26 mouse cellular contexts compared by ENCODE assay signal in genomic region chr15:78535723-78536421, GRCm38 (mm10). TPM values are rescaled to one million over a fixed set of nuclear protein-coding genes. Genes with fewer than 3 reads are reported as not detected.
DNase-seq lines count a peak whose midpoint lies in the region; ATAC-seq lines count a peak whose summit lies in the region.
"Had no signal": no experiment of that assay in that cellular context is flagged by ENCODE, and none has a peak within 500 bp of the region (broad histone marks: within the 10 kb centered on the region; RNA-seq: fewer than 3 reads in every experiment).

No protein-coding gene starts in this region.

- no peak overlapping the region for H3K4me3 ChIP-seq in hindbrain, embryonic 13.5 days
- no peak overlapping the region for H3K4me3 ChIP-seq in hindbrain, embryonic 10.5 days
- no peak overlapping the region for H3K4me3 ChIP-seq in embryonic facial prominence, embryonic 15.5 days (replicated peaks)
- H3K4me3 ChIP-seq in midbrain, embryonic 16.5 days (ENCODE audit: low read depth, low read length), result no peak overlapping the region
- H3K4me3 ChIP-seq: hindbrain, embryonic 12.5 days; neural tube, embryonic 13.5 days had no signal

- DNase-seq in adrenal gland, postnatal 10 days, result peak; percentile 46
- no peak for DNase-seq in adrenal gland, adult 18-20 months (ENCODE audit: low spot score in 2 of 2)
- no peak for DNase-seq in hindbrain, embryonic 10.5 days (ENCODE audit: low spot score)
- no peak for DNase-seq in thymus, postnatal 0 days (ENCODE audit: low spot score)
- no peak for DNase-seq in kidney, adult 9 months
- DNase-seq: cerebellum, adult 11-12 months; cerebellum, postnatal 14 days; embryo, embryonic 11 days; gastrocnemius, postnatal 25 days; liver; liver, postnatal 0 days; lung, postnatal 10 days; right cerebral cortex, adult 18-20 months; thymus, postnatal 4 days had no signal

- no peaks in the 10 kb centered on the region for H3K36me3 ChIP-seq in hindbrain, embryonic 13.5 days
- no peaks in the 10 kb centered on the region for H3K36me3 ChIP-seq in hindbrain, embryonic 10.5 days
- no peaks in the 10 kb centered on the region for H3K36me3 ChIP-seq in embryonic facial prominence, embryonic 15.5 days
- no peaks in the 10 kb centered on the region for H3K36me3 ChIP-seq in midbrain, embryonic 16.5 days (ENCODE audit: control insufficient read depth, insufficient read depth, low read length)
- H3K36me3 ChIP-seq: hindbrain, embryonic 12.5 days; neural tube, embryonic 13.5 days had no signal

- H3K27ac ChIP-seq in hindbrain, embryonic 13.5 days, result no peak overlapping the region
- no peak overlapping the region for H3K27ac ChIP-seq in hindbrain, embryonic 10.5 days
- 0 out of 2 replicates have a peak overlapping the region, but pooled peaks have one; percentile 22 for H3K27ac ChIP-seq in embryonic facial prominence, embryonic 15.5 days (replicated peaks)
- peak overlapping the region; percentile 51; the same call in 1 of the 2 replicates for H3K27ac ChIP-seq in midbrain, embryonic 16.5 days (ENCODE audit: low read length)
- H3K27ac ChIP-seq: hindbrain, embryonic 12.5 days; neural tube, embryonic 13.5 days had no signal

- no peak overlapping the region for H3K4me2 ChIP-seq in hindbrain, embryonic 13.5 days
- H3K4me2 ChIP-seq in embryonic facial prominence, embryonic 15.5 days (replicated peaks), result no peak overlapping the region
- H3K4me2 ChIP-seq in midbrain, embryonic 16.5 days (ENCODE audit: low read length), result no peak overlapping the region
- H3K4me2 ChIP-seq: hindbrain, embryonic 12.5 days; neural tube, embryonic 13.5 days had no signal

- H3K9me3 ChIP-seq in hindbrain, embryonic 13.5 days, result no peaks in the 10 kb centered on the region
- H3K9me3 ChIP-seq in hindbrain, embryonic 10.5 days, result no peaks in the 10 kb centered on the region
- no peaks in the 10 kb centered on the region for H3K9me3 ChIP-seq in embryonic facial prominence, embryonic 15.5 days (replicated peaks)
- H3K9me3 ChIP-seq in midbrain, embryonic 16.5 days (replicated peaks; ENCODE audit: control insufficient read depth, low read length, poor library complexity, severe bottlenecking), result no peaks in the 10 kb centered on the region
- H3K9me3 ChIP-seq: hindbrain, embryonic 12.5 days; neural tube, embryonic 13.5 days had no signal

- peaks cover 12% of the 10 kb centered on the region for H3K27me3 ChIP-seq in hindbrain, embryonic 13.5 days
- H3K27me3 ChIP-seq in hindbrain, embryonic 10.5 days (ENCODE audit: insufficient read depth, poor library complexity, severe bottlenecking), result peaks cover 38% of the 10 kb centered on the region
- H3K27me3 ChIP-seq in embryonic facial prominence, embryonic 15.5 days, result no peaks in the 10 kb centered on the region
- no peaks in the 10 kb centered on the region for H3K27me3 ChIP-seq in midbrain, embryonic 16.5 days (ENCODE audit: control insufficient read depth, insufficient read depth, low read depth, low read length)

- peak overlapping the region; percentile 19; the same call in 1 of the 2 replicates for H3K9ac ChIP-seq in hindbrain, embryonic 13.5 days
- H3K9ac ChIP-seq in embryonic facial prominence, embryonic 15.5 days, result no peak overlapping the region
- peak overlapping the region; percentile 24; the same call in 1 of the 2 replicates for H3K9ac ChIP-seq in midbrain, embryonic 16.5 days (ENCODE audit: low read depth, low read length)
- H3K9ac ChIP-seq: hindbrain, embryonic 12.5 days; liver, postnatal 0 days; neural tube, embryonic 13.5 days had no signal

- H3K4me1 ChIP-seq in hindbrain, embryonic 13.5 days (replicated peaks), result peaks cover 20% of the 10 kb centered on the region
- H3K4me1 ChIP-seq in hindbrain, embryonic 10.5 days (replicated peaks), result peaks cover 27% of the 10 kb centered on the region
- peaks cover 11% of the 10 kb centered on the region for H3K4me1 ChIP-seq in embryonic facial prominence, embryonic 15.5 days
- H3K4me1 ChIP-seq in midbrain, embryonic 16.5 days (ENCODE audit: control insufficient read depth, insufficient read depth, low read length), result peaks cover 11% of the 10 kb centered on the region; the same call in 1 of the 2 replicates

- 44% methylated on average over 10 of the region's 10 CpGs for WGBS in hindbrain, embryonic 13.5 days
- WGBS in hindbrain, embryonic 10.5 days, result 41% methylated on average over 10 of the region's 10 CpGs
- WGBS in embryonic facial prominence, embryonic 15.5 days, result 45% methylated on average over 10 of the region's 10 CpGs
- WGBS in midbrain, embryonic 16.5 days, result 37% methylated on average over 10 of the region's 10 CpGs

- ATAC-seq in hindbrain, embryonic 13.5 days (ENCODE audit: low FRiP score), result no peak
- ATAC-seq in embryonic facial prominence, embryonic 15.5 days (ENCODE audit: insufficient number of reproducible peaks, low FRiP score, low TSS enrichment, low read depth), result no peak
- ATAC-seq in midbrain, embryonic 16.5 days, result no peak
- ATAC-seq: CD4-positive, CD25-positive, alpha-beta regulatory T cell, adult 4 months; intestine, postnatal 0 days; liver, postnatal 0 days; Patski had no signal

RNA-seq across cellular contexts. Expression of gene C1qtnf6, which starts 4.7 kb away (rescaled TPM):
- total RNA-seq in adrenal gland, postnatal 10 days (2021), result 10 to 100 TPM; 58.9 to 63.4 TPM
- total RNA-seq in adrenal gland, adult 18-20 months (2021), result 10 to 100 TPM; 14.1 to 15.0 TPM
- 8.0 and 8.2 TPM in 2 replicates for polyA plus RNA-seq in hindbrain, embryonic 13.5 days (2015; fragmentation: Nextera tagmentation; extraction: Ambion mirVana)
- 9.8 and 9.9 TPM in 2 replicates for polyA plus RNA-seq in hindbrain, embryonic 10.5 days (2016; fragmentation: Nextera tagmentation; extraction: Ambion mirVana)
- polyA plus RNA-seq in embryonic facial prominence, embryonic 15.5 days (2015; fragmentation: Nextera tagmentation; extraction: Ambion mirVana), result 64.2 and 65.9 TPM in 2 replicates
- polyA plus RNA-seq in midbrain, embryonic 16.5 days (2015; fragmentation: Nextera tagmentation; extraction: Ambion mirVana), result 6.7 and 7.8 TPM in 2 replicates
- 6.5 and 9.1 TPM in 2 replicates for polyA plus RNA-seq in thymus, postnatal 0 days (2015; fragmentation: Nextera tagmentation; extraction: Ambion mirVana)

RNA-seq across cellular contexts. Expression of gene Sstr3, which starts 8.6 kb away (rescaled TPM):
- under 1 TPM; 0.39 to 0.42 TPM for total RNA-seq in adrenal gland, postnatal 10 days (2021)
- total RNA-seq in adrenal gland, adult 18-20 months (2021), result 1 to 10 TPM in 1 of 2 experiments, under 1 TPM in 1; 0.45 to 1.2 TPM
- 0.42 and 0.48 TPM in 2 replicates for polyA plus RNA-seq in hindbrain, embryonic 13.5 days (2015; fragmentation: Nextera tagmentation; extraction: Ambion mirVana)
- polyA plus RNA-seq in hindbrain, embryonic 10.5 days (2016; fragmentation: Nextera tagmentation; extraction: Ambion mirVana), result 0.04 and 0.22 TPM in 2 replicates
- polyA plus RNA-seq in embryonic facial prominence, embryonic 15.5 days (2015; fragmentation: Nextera tagmentation; extraction: Ambion mirVana), result not detected in 2 replicates
- polyA plus RNA-seq in midbrain, embryonic 16.5 days (2015; fragmentation: Nextera tagmentation; extraction: Ambion mirVana), result 0.15 and 0.16 TPM in 2 replicates
- 0.03 and 0.05 TPM in 2 replicates for polyA plus RNA-seq in thymus, postnatal 0 days (2015; fragmentation: Nextera tagmentation; extraction: Ambion mirVana)
- total RNA-seq: gastrocnemius, postnatal 25 days; heart, adult 8-10 months; megakaryocyte progenitor cell, adult 5-6 weeks had no signal
- polyA plus RNA-seq: CD4-positive, CD25-positive, alpha-beta regulatory T cell, adult 4 months; forebrain, embryonic 11.5 days; heart, embryonic 16.5 days; liver, postnatal 0 days had no signal

RNA-seq across cellular contexts. Expression of gene Rac2, which starts 36.7 kb away (rescaled TPM):
- total RNA-seq in adrenal gland, postnatal 10 days (2021), result 10 to 100 TPM; 21.3 to 27.1 TPM
- total RNA-seq in adrenal gland, adult 18-20 months (2021), result 1 to 10 TPM; 4.2 to 8.9 TPM
- 6.3 and 8.8 TPM in 2 replicates for polyA plus RNA-seq in hindbrain, embryonic 13.5 days (2015; fragmentation: Nextera tagmentation; extraction: Ambion mirVana)
- 7.8 and 8.1 TPM in 2 replicates for polyA plus RNA-seq in hindbrain, embryonic 10.5 days (2016; fragmentation: Nextera tagmentation; extraction: Ambion mirVana)
- 34.6 and 37.1 TPM in 2 replicates for polyA plus RNA-seq in embryonic facial prominence, embryonic 15.5 days (2015; fragmentation: Nextera tagmentation; extraction: Ambion mirVana)
- 1.8 and 2.3 TPM in 2 replicates for polyA plus RNA-seq in midbrain, embryonic 16.5 days (2015; fragmentation: Nextera tagmentation; extraction: Ambion mirVana)
- polyA plus RNA-seq in thymus, postnatal 0 days (2015; fragmentation: Nextera tagmentation; extraction: Ambion mirVana), result 662 and 779 TPM in 2 replicates
- polyA plus RNA-seq: Patski had no signal

RNA-seq across cellular contexts. Expression of gene Il2rb, which starts 40.8 kb away (rescaled TPM):
- 1 to 10 TPM; 1.9 TPM for total RNA-seq in adrenal gland, postnatal 10 days (2021)
- 1 to 10 TPM; 1.1 to 2.5 TPM for total RNA-seq in adrenal gland, adult 18-20 months (2021)
- 0.05 and 0.13 TPM in 2 replicates for polyA plus RNA-seq in hindbrain, embryonic 13.5 days (2015; fragmentation: Nextera tagmentation; extraction: Ambion mirVana)
- not detected in 2 replicates for polyA plus RNA-seq in hindbrain, embryonic 10.5 days (2016; fragmentation: Nextera tagmentation; extraction: Ambion mirVana)
- polyA plus RNA-seq in embryonic facial prominence, embryonic 15.5 days (2015; fragmentation: Nextera tagmentation; extraction: Ambion mirVana), result 0.24 and 0.41 TPM in 2 replicates
- polyA plus RNA-seq in midbrain, embryonic 16.5 days (2015; fragmentation: Nextera tagmentation; extraction: Ambion mirVana), result 0.20 TPM in 1 of 2 replicates, not detected in the other
- polyA plus RNA-seq in thymus, postnatal 0 days (2015; fragmentation: Nextera tagmentation; extraction: Ambion mirVana), result 10.3 and 12.2 TPM in 2 replicates
- total RNA-seq: gastrocnemius, postnatal 25 days had no signal
- polyA plus RNA-seq: forebrain, embryonic 11.5 days had no signal

Comparison
In these comparisons a context has a peak if more than half of its experiments do, and no peak if none do; other contexts are left out.
1. H3K27ac ChIP-seq: peak in embryonic facial prominence, embryonic 15.5 days (single experiment) and midbrain, embryonic 16.5 days (single experiment); none in hindbrain, embryonic 13.5 days (single experiment) and hindbrain, embryonic 10.5 days (single experiment).
2. RNA of gene Rac2, which starts 36.7 kb away (polyA plus RNA-seq): 662 to 779 TPM in thymus, postnatal 0 days; 34.6 to 37.1 TPM in embryonic facial prominence, embryonic 15.5 days, 6.3 to 8.8 TPM in hindbrain, embryonic 13.5 days, 7.8 to 8.1 TPM in hindbrain, embryonic 10.5 days and 1.8 to 2.3 TPM in midbrain, embryonic 16.5 days; every median in the first group is over 10 times any median in the second.